Mouse (Mus musculus) myocyte (in vitro differentiated cells): ENCODE results near the gene A630076J17Rik. TPM values are rescaled to one million over a fixed set of nuclear protein-coding genes. Genes with fewer than 3 reads are reported as not detected.

Source experiments
- H3K27me3 ChIP-seq: one replicate; pipeline ENCODE4 v1.6.1; 2011; ENCODE audit not compliant: control insufficient read depth, insufficient read depth, insufficient read length
- H3K36me3 ChIP-seq: one replicate; pipeline ENCODE4 v1.6.1; 2011; ENCODE audit not compliant: control insufficient read depth, insufficient read depth
- H3K4me2 ChIP-seq: one replicate; pipeline ENCODE4 v1.6.1; 2011; ENCODE audit warnings: low read depth, control low read depth
- H3K4me3 ChIP-seq: one replicate; pipeline ENCODE4 v1.5.1; 2011; ENCODE audit warnings: mild to moderate bottlenecking, control low read depth, moderate library complexity
- H3K79me2 ChIP-seq: one replicate; pipeline ENCODE4 v1.6.1; 2011; ENCODE audit not compliant: control insufficient read depth, insufficient read depth
- H3ac ChIP-seq: one replicate; pipeline ENCODE4 v1.6.1; 2011; ENCODE audit not compliant: control insufficient read depth, insufficient read length
- CEBPB ChIP-seq: IDR thresholded peaks from 2 replicates; pipeline ENCODE4 v1.6.1; 2011; ENCODE audit warnings: mild to moderate bottlenecking, moderate library complexity; ENCODE audit not compliant: poor library complexity, insufficient read depth, severe bottlenecking
- E2F4 ChIP-seq: IDR thresholded peaks from one replicate; pipeline ENCODE4 v1.6.1; 2011; ENCODE audit warnings: mild to moderate bottlenecking, control low read depth, moderate library complexity; ENCODE audit not compliant: insufficient read depth
- MAX ChIP-seq: IDR thresholded peaks from one replicate; pipeline ENCODE4 v1.6.1; 2011; ENCODE audit warnings: low read depth, mild to moderate bottlenecking, control low read depth
- MYOD1 ChIP-seq, 3 experiments: IDR thresholded peaks; one replicate each; pipeline ENCODE4 v1.6.1; 2011; ENCODE audit warnings: control low read depth in 2 of 3, low read depth in 2 of 3, mild to moderate bottlenecking in 2 of 3, moderate library complexity in 1 of 3; ENCODE audit not compliant: insufficient read length in 2 of 3, control insufficient read depth in 1 of 3
- MYOG ChIP-seq, 3 experiments: IDR thresholded peaks; one replicate each; pipeline ENCODE4 v1.6.1; 2011; ENCODE audit warnings: control low read depth in 2 of 3, low read depth in 2 of 3, mild to moderate bottlenecking in 2 of 3; ENCODE audit not compliant: insufficient read length in 2 of 3, control insufficient read depth in 1 of 3, insufficient read depth in 1 of 3
- POLR2A ChIP-seq: IDR thresholded peaks from one replicate; pipeline ENCODE4 v1.6.1; 2011; ENCODE audit warnings: low read depth, mild to moderate bottlenecking, control low read depth, moderate library complexity; ENCODE audit not compliant: insufficient read length
- POLR2AphosphoS2 ChIP-seq: IDR thresholded peaks from one replicate; pipeline ENCODE4 v1.6.1; 2011; ENCODE audit warnings: low read depth, control low read depth; ENCODE audit not compliant: insufficient read length
- REST ChIP-seq: IDR thresholded peaks from one replicate; pipeline ENCODE4 v1.6.1; 2011; ENCODE audit warnings: mild to moderate bottlenecking, control low read depth, moderate library complexity; ENCODE audit not compliant: insufficient read depth, insufficient read length
- SRF ChIP-seq: IDR thresholded peaks from one replicate; pipeline ENCODE4 v1.6.1; 2011; ENCODE audit warnings: low read depth; ENCODE audit not compliant: control insufficient read depth, insufficient read length
- TCF12 ChIP-seq: IDR thresholded peaks from one replicate; pipeline ENCODE4 v1.6.1; 2011; ENCODE audit warnings: mild to moderate bottlenecking, control low read depth; ENCODE audit not compliant: poor library complexity, insufficient read depth, severe bottlenecking
- TCF3 ChIP-seq: IDR thresholded peaks from one replicate; pipeline ENCODE4 v1.6.1; 2011; ENCODE audit warnings: low read depth, control low read depth; ENCODE audit not compliant: insufficient read length
- USF1 ChIP-seq: IDR thresholded peaks from one replicate; pipeline ENCODE4 v1.6.1; 2011; ENCODE audit warnings: low read depth, mild to moderate bottlenecking, control low read depth, moderate library complexity
- polyA plus RNA-seq: library from polyadenylated mRNA; unstranded; fragments of >200 nt; fragmentation: generic; extraction: Trizol; gene quantifications from one replicate; pipeline ENCODE4 v1.2.1, GENCODE M21; 2012; ENCODE audit warnings: missing spikeins

The A630076J17Rik gene
- polyA plus RNA-seq, 1 experiment: not detected

DNA sequence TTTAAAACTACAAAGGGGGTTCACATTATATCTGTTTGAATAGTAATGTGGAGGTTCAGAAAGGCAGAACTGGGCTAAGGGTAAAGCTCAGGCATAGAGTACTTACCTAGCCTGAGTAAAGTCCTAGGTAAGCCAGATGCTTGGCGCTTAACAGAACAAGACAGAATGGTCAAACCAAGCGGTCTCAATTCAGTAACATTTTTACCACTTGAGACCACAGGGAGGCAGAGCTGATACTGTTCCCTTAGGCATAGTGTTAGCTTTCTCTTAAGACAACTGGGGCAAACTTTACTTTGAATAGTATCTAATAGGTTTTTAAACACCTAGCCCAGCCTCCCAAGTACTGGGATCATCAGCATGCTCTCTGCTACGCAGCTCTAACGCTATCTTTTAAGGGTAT is 45.6 kb downstream of the A630076J17Rik start:
- H3K4me2 ChIP-seq: no peak overlapping the region
- peaks cover 12% of the 10 kb centered on the region for H3K79me2 ChIP-seq
- H3K4me3 ChIP-seq: no peak overlapping the region
- H3K27me3 ChIP-seq: no peaks in the 10 kb centered on the region
- H3ac ChIP-seq: no peak overlapping the region
- no peaks in the 10 kb centered on the region for H3K36me3 ChIP-seq
- TF ChIP-seq POLR2A (no peak), MYOG (IDR thresholded peaks at IDR 0.05; ENCODE audit: control insufficient read depth in 1 of 3, insufficient read depth in 1 of 3, insufficient read length in 2 of 3, low read depth in 2 of 3) (no peak), USF1 (no peak), SRF (no peak), TCF3 (no peak), MYOD1 (IDR thresholded peaks at IDR 0.05; ENCODE audit: control insufficient read depth in 1 of 3, insufficient read length in 2 of 3, low read depth in 2 of 3) (no peak), CEBPB (no peak), MAX (no peak), REST (no peak)

DNA sequence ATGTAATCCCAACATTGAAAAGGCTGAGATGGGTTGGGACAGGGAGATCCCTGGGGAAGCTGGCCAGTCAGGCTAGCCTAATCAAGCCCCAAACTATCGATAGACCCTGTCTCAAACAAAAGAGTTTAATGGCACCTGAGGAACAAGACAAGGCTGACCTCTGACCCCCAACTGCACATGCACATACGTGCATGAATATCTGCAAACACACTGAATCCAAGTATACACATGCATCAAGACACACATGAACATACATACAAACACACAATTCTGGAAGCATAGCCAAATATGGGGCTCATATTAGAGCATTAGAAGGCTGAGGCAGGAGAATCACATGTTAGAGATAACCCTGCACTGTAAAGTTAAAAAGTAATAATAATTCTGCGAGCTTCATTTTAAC is 46.2 kb downstream of the A630076J17Rik start:
- peaks cover 12% of the 10 kb centered on the region for H3K79me2 ChIP-seq
- H3K4me3 ChIP-seq: no peak overlapping the region
- H3ac ChIP-seq: no peak overlapping the region
- no peaks in the 10 kb centered on the region for H3K27me3 ChIP-seq
- TF ChIP-seq USF1: no peak
- no peak for TF ChIP-seq SRF
- no peak for TF ChIP-seq TCF12
- TF ChIP-seq TCF3: no peak
- no peak for TF ChIP-seq MYOD1 (IDR thresholded peaks at IDR 0.05; ENCODE audit: control insufficient read depth in 1 of 3, insufficient read length in 2 of 3, low read depth in 2 of 3)
- TF ChIP-seq E2F4: no peak
- no peak for TF ChIP-seq POLR2AphosphoS2
- TF ChIP-seq CEBPB: no peak
- TF ChIP-seq REST: no peak
- no peak for TF ChIP-seq POLR2A
- TF ChIP-seq MYOG (IDR thresholded peaks at IDR 0.05; ENCODE audit: control insufficient read depth in 1 of 3, insufficient read depth in 1 of 3, insufficient read length in 2 of 3, low read depth in 2 of 3): no peak
- no peak for TF ChIP-seq MAX
- no peak overlapping the region for H3K4me2 ChIP-seq
- H3K36me3 ChIP-seq: no peaks in the 10 kb centered on the region

DNA sequence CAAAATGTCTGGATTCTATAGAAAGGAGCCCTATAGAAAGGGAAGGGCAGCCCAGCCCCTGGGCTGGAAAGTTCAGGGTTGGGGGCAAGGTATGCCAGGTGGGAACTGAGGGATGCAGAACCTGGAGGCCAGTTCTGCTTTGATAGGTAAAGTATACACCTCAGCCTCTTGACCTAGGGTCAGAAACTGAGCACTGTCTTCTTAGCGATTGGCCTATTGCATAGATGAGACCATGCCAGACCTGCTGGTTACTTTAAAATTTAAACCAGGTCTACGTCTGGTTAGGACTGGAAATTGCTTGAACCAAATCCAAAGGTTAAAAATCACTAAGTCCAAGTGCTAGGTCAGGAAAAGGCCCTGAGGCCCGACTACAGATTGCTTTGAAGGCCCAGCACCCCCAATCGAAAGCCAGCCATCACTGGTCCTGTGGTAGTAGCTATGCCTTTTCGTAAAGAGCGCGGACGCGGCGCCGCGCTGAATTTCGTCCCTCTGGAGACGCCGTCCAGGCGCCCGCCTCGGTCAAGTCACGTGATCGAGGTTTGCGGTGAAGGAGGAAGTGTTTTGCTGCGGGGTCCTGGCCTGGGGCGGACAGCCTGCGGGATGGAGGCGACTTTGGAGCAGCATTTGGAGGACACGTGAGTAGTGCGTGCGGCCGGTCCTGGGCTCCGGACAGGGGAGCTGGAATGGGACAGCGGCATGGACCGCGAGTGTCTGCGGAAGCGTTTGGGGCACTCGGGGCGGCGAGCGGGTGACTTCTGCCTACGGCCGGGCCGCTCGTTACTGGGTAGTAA is 48.3 kb downstream of the A630076J17Rik start, which contains the start of gene Lamtor5:
TSS of gene Lamtor5 (plus strand) at position 380 of the 791 bp plus-strand sequence.
- Histone ChIP-seq H3K4me2 (peak within 1 kb of the TSS; percentile 96), H3K79me2 (peaks cover 12% of the 10 kb centered on the region)
- TF ChIP-seq REST: no peak
- TF ChIP-seq POLR2AphosphoS2: peak; percentile 41
- peak; percentile 95 for TF ChIP-seq USF1
- no peak for TF ChIP-seq MYOG (IDR thresholded peaks at IDR 0.05; ENCODE audit: control insufficient read depth in 1 of 3, insufficient read depth in 1 of 3, insufficient read length in 2 of 3, low read depth in 2 of 3)
- TF ChIP-seq MYOD1 (IDR thresholded peaks at IDR 0.05; ENCODE audit: control insufficient read depth in 1 of 3, insufficient read length in 2 of 3, low read depth in 2 of 3): no peak
- no peak for TF ChIP-seq SRF
- TF ChIP-seq TCF3: no peak
- peak; percentile 48 for TF ChIP-seq POLR2A
- no peak for TF ChIP-seq CEBPB
- TF ChIP-seq E2F4: no peak
- no peak for TF ChIP-seq MAX
- no peak for TF ChIP-seq TCF12

More for the DNA sequence above, 48.3 kb downstream of the A630076J17Rik start, which contains the start of gene Lamtor5:
- Histone ChIP-seq H3K27me3 (no peaks in the 10 kb centered on the region), H3K36me3 (peaks cover 8% of the 10 kb centered on the region), H3ac (peak within 1 kb of the TSS; percentile 60), H3K4me3 (peak within 1 kb of the TSS; percentile 59)

Other genes with a start within 250 kb of the A630076J17Rik start
- gene Kcna3, start 194.4 kb upstream of the A630076J17Rik start, polyA plus RNA-seq: 0.07 TPM
- not detected for gene Kcna2, start 129.5 kb upstream of the A630076J17Rik start, polyA plus RNA-seq
- not detected for gene Kcna10, start 47.6 kb upstream of the A630076J17Rik start, polyA plus RNA-seq
- 0.05 TPM for gene Cym, start 8.9 kb upstream of the A630076J17Rik start, polyA plus RNA-seq
- gene Prok1, start 9.1 kb downstream of the A630076J17Rik start, polyA plus RNA-seq: 0.05 TPM
- 156 TPM for gene Lamtor5, start 48.2 kb downstream of the A630076J17Rik start, polyA plus RNA-seq
- gene Slc16a4, start 60.6 kb downstream of the A630076J17Rik start, polyA plus RNA-seq: 0.14 TPM
- gene Rbm15, start 103.1 kb downstream of the A630076J17Rik start, polyA plus RNA-seq: 4.3 TPM
- not detected for gene Kcnc4, start 228.9 kb downstream of the A630076J17Rik start, polyA plus RNA-seq